Mouse (Mus musculus) Patski (cell line): ENCODE results near the gene Prom1. TPM values are rescaled to one million over a fixed set of nuclear protein-coding genes. Genes with fewer than 3 reads are reported as not detected.

Experiments used
- ATAC-seq: fragments of 100-300 bp; one replicate; pipeline ENCODE4 v1.8.0; 2021
- CTCF ChIA-PET: fragments of 350-600 bp; sonication (Branson Sonifier 250); formaldehyde crosslinking; loops from one replicate; lab custom pipeline; 2022; ENCODE audit warnings: inconsistent platforms; lab: Charles Lee
- POLR2A ChIA-PET: fragments of 350-600 bp; sonication (Branson Sonifier 250); formaldehyde crosslinking; loops from one replicate; lab custom pipeline; 2022; ENCODE audit warnings: antibody characterized with exemption, inconsistent platforms; lab: Charles Lee
- DNase-seq: peaks from one replicate; pipeline ENCODE4 v3.0.0-alpha.2; 2011; ENCODE audit warnings: low read depth, low spot score
- H3K27me3 ChIP-seq: fragments of 371-371 bp; one replicate; pipeline ENCODE4 v1.5.1; 2021
- CTCF ChIP-seq: fragments of 100-300 bp; IDR thresholded peaks from one replicate; pipeline ENCODE4 v1.5.1; 2021
- in situ Hi-C: fragments of 300-500 bp; cut with MboI; formaldehyde crosslinking; loops from 3 replicates; pipeline ENCODE4 v1.11.1; 2018; ENCODE audit warnings: low pct_unique_long_range_greater_than_20kb, mixed read lengths
- polyA plus RNA-seq: library from polyadenylated mRNA; unstranded; gene quantifications from one replicate; pipeline ENCODE4 v1.2.3, GENCODE M21; 2021

The Prom1 gene
- polyA plus RNA-seq, 1 experiment from 2014 or later = 120 TPM

DNA sequence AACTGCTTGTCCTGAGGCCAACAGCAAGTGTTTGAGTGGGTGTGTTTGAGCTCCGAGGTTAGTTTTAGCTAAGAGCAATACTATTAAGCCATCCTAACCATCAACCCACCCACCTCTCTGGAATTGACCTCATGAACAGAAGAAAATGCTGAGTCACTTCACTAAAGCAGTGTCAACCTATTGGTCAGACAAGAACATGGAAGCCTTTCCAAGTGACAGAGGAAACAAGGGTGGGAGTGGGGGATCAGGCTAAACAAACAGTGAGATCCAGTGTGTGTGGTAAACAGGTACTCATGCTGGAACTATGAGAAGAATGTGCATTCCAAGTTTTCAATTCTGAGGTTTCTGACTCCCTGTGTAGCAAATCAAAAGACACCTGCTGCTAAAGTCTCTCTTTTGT is 118.9 kb downstream of the Prom1 start:
- ATAC-seq = peak; percentile 90
- no peaks in the 10 kb centered on the region for H3K27me3 ChIP-seq
- ChIA-PET CTCF (interaction anchor here (0.7 to 4.0 kb wide), 7 partner anchors 8 to 140 kb away, joined by 3 to 18 read pairs (median 5); no protein-coding TSS in a partner anchor), POLR2A (interaction anchor here (1.8 kb wide), 1 partner anchor 56 kb away, joined by 6 read pairs; no protein-coding TSS in a partner anchor)
- in situ Hi-C loops = no loop called here
- no peak for TF ChIP-seq CTCF
- DNase-seq = peak; percentile 53

- in situ Hi-C loops = no loop called here
- no peak for DNase-seq
- H3K27me3 ChIP-seq = no peaks in the 10 kb centered on the region
- no peak for TF ChIP-seq CTCF
- ChIA-PET POLR2A (no interaction called here), CTCF (interaction anchor here (1.1 to 2.5 kb wide), 4 partner anchors 9 to 87 kb away, joined by 3 to 8 read pairs (median 4); no protein-coding TSS in a partner anchor)
- no peak for ATAC-seq
Observed at GRCm38 (mm10) chr5:43981620-43982019, 120.2 kb downstream of the Prom1 start, which contains the start of gene Fgfbp1. Fgfbp1 (minus strand) TSS chr5:43981779.

DNA sequence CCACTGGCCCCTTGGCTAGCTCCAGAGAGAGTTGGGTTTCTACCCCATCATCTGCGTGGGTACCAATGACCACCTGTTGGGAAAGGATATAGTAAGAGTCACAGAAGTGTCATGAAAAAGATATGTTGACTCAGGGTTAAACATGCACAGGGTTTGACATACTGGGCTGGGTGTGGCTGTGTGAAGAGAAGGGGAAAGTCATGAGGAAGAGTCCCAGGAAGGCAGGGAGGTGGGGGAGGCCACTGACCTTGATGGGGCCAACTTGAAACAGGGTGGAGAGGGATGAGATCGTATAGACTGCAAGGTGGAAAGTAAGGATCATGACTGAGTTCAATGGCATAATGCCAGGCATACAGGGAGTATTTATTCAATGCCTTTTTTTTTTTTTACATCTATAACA is 121.4 kb downstream of the Prom1 start:
- H3K27me3 ChIP-seq = no peaks in the 10 kb centered on the region
- no peak for TF ChIP-seq CTCF
- CTCF ChIA-PET = interaction anchor here (0.7 to 2.5 kb wide), 4 partner anchors 7 to 57 kb away, joined by 3 to 8 read pairs (median 4); no protein-coding TSS in a partner anchor
- POLR2A ChIA-PET = no interaction called here
- in situ Hi-C loops = no loop called here
- ATAC-seq = no peak
- DNase-seq = no peak

DNA sequence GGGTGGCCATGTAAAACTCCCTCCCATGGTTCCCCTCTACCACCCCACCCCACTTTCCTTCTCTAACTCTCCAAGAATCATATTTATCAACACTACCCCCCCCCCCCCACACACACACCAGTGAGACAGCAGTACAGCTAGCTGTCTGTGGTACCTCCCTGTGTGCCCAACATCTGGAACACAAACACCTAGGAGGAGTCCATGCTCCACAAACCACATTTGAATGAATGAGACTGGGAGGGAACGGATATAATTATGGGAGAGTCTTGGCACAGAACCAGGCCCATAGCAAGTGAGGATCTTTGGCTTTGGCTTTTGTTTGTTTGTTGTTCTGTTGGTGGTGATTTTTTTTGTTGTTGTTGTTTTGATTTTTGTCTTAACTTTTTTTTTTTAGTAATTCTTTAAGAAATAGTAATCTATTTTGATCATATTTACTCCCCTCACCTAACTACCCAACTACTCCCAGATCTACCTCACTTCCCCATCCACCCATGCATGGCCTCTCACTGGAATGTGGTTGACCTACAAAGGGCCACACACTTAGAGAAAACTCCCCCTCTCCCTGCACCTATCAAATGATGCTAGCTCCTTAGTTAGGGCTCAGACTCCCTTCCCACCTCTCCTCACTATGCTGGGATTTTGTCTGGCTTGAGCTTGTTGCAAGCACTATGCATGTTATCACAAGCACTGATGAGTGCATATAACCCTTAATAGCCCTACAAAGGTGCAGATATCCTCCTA is 124.8 kb downstream of the Prom1 start:
- TF ChIP-seq CTCF = no peak
- in situ Hi-C loops = loop anchor here (5.0 kb wide), 1 partner anchor 50 kb away; no protein-coding TSS in a partner anchor
- ChIA-PET POLR2A (no interaction called here), CTCF (interaction anchor here (0.7 to 1.2 kb wide), 2 partner anchors 34 to 43 kb away, joined by 3 to 4 read pairs; no protein-coding TSS in a partner anchor)
- DNase-seq (no peak), ATAC-seq (no peak)
- no peaks in the 10 kb centered on the region for H3K27me3 ChIP-seq

DNA sequence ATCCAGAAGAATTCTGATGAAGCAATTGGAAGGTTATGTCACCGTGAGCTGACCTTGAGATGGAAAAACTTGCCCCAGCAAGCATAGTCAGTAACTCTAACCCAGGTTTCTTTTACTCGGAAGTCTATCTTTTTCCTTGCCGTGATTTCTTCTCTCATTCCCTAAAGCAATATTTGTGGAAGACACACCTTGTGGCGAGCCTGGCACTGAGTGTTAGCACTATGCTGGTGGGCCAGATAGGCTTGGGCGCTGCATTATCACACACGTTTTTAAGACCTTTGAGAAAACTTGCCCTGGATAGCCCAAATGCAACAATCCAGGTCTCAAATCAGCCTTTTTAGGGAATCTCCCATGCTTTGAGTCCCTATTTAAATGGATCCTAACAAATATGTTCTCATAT is 127.7 kb downstream of the Prom1 start:
- no peaks in the 10 kb centered on the region for H3K27me3 ChIP-seq
- no peak for ATAC-seq
- DNase-seq = no peak
- in situ Hi-C loops = no loop called here
- ChIA-PET POLR2A (no interaction called here), CTCF (no interaction called here)
- TF ChIP-seq CTCF = no peak

- in situ Hi-C loops = no loop called here
- CTCF ChIA-PET = interaction anchor here (1.6 kb wide), 1 partner anchor 8 kb away, joined by 4 read pairs; no protein-coding TSS in a partner anchor
- DNase-seq (no peak), ATAC-seq (no peak)
- TF ChIP-seq CTCF = no peak
- H3K27me3 ChIP-seq = no peaks in the 10 kb centered on the region
- POLR2A ChIA-PET = no interaction called here
Observed at GRCm38 (mm10) chr5:43971156-43971555, 130.7 kb downstream of the Prom1 start.

GRCm38 (mm10) chr5:43970532-43970931 is 131.3 kb downstream of the Prom1 start:
- ChIA-PET CTCF (interaction anchor here (1.6 kb wide), 1 partner anchor 8 kb away, joined by 4 read pairs; no protein-coding TSS in a partner anchor), POLR2A (no interaction called here)
- in situ Hi-C loops = no loop called here
- ATAC-seq = no peak
- DNase-seq = no peak
- H3K27me3 ChIP-seq = no peaks in the 10 kb centered on the region
- no peak for TF ChIP-seq CTCF

GRCm38 (mm10) chr5:43968634-43969033 is 133.2 kb downstream of the Prom1 start:
- ATAC-seq (no peak), DNase-seq (no peak)
- in situ Hi-C loops = no loop called here
- no peaks in the 10 kb centered on the region for H3K27me3 ChIP-seq
- CTCF ChIA-PET = no interaction called here
- TF ChIP-seq CTCF = no peak
- POLR2A ChIA-PET = no interaction called here

GRCm38 (mm10) chr5:43961056-43961455 is 140.8 kb downstream of the Prom1 start:
- H3K27me3 ChIP-seq = no peaks in the 10 kb centered on the region
- ChIA-PET CTCF (interaction anchor here (1.5 kb wide), 2 partner anchors 8 to 37 kb away, joined by 3 to 4 read pairs; no protein-coding TSS in a partner anchor), POLR2A (no interaction called here)
- TF ChIP-seq CTCF = no peak
- DNase-seq (no peak), ATAC-seq (no peak)
- in situ Hi-C loops = no loop called here

GRCm38 (mm10) chr5:43959884-43960440 is 141.9 kb downstream of the Prom1 start:
- no peaks in the 10 kb centered on the region for H3K27me3 ChIP-seq
- peak; percentile 61 for DNase-seq
- ChIA-PET POLR2A (no interaction called here), CTCF (interaction anchor here (0.7 to 1.5 kb wide), 2 partner anchors 7 to 23 kb away, joined by 3 to 4 read pairs; no protein-coding TSS in a partner anchor)
- ATAC-seq = peak; percentile 90
- in situ Hi-C loops = no loop called here
- no peak for TF ChIP-seq CTCF
